Mouse (Mus musculus): ENCODE results near the gene Hoxd12.

Hoxd12 gene

DNA sequence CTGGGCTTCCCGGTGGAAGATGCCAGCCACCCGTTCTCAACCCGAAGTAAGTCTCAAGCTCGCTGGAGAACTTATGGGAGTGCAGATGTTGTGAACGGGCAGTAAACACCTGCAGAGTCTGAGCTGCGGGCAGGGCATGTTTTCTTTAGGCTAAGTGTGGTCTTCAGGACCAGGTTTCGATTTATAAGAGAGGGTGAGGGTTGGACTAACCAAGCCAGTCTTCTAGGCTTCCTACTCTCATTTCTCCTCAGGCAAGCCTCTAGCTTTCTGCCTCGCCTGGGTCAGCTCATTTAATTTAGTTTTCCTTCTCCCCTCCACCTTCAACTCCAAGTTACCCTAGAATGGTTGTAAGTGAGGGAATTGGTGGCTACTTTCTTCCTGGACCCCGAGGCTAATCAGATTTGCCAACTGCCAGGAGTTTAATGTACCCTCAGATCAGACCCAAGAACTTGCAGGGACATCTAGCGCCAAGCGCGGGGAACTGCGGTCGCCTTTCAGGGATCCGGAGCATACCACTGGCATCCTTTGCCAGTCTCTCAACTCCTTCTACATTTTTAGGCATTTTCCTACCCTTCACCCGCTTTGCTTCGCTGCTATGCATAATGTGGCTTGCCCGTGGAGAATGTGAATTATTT, 11.4 kb upstream of the Hoxd12 start:
- no peak for DNase-seq (ENCODE audit: extremely low spot score)

DNA sequence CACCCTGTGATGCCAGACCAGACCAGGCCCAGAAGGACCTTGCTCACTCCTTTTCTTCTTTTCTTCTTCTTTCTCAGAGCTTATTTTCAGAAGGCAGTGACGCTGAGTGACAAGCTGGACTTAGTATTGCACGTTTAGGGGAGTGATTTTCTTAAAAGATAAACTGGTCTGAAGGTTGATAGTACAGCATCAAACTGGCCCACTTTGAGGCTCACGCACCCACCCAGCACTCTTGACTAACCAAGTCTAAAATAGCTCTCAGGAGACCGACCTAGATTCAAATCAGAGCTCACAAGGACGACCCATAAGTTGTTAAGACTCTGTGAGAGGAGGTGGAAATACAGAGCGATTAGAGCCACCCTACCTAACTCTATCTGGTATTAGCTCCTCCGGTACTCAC, 8.4 kb upstream of the Hoxd12 start:
- no peak for DNase-seq (ENCODE audit: extremely low spot score)

DNA sequence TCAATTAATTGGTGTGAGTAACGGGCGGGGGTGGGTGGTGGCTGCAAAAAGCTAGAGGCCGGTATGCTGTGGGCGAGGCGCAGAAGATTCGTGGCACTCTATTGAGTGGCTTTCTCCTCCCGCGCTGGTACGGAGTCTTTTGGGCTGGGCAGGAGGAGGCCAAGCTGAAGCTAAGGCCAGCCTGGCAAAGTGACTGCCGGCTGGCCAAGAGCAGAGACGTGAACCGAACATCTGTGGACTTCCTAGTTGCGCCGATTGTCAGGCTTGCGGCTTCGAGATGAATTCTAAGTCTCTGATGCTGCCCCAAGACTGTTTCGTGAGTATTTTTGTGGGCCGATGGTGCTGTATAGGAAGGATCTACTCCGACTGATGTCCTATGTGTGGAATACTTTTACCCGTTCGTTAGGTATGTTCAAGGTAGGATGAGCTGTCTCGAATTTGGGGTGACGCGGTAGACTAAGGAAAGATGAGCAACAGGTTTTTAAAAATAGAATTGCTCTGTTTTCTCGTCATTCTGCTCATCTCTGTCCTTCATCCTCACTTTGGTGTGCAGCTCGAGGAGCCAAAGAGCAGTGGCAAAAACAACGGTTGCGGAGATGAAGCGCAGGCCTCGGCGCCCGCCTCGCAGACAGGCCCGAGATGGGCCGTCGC, 7.5 kb upstream of the Hoxd12 start:
- DNase-seq (ENCODE audit: extremely low spot score): no peak

DNA sequence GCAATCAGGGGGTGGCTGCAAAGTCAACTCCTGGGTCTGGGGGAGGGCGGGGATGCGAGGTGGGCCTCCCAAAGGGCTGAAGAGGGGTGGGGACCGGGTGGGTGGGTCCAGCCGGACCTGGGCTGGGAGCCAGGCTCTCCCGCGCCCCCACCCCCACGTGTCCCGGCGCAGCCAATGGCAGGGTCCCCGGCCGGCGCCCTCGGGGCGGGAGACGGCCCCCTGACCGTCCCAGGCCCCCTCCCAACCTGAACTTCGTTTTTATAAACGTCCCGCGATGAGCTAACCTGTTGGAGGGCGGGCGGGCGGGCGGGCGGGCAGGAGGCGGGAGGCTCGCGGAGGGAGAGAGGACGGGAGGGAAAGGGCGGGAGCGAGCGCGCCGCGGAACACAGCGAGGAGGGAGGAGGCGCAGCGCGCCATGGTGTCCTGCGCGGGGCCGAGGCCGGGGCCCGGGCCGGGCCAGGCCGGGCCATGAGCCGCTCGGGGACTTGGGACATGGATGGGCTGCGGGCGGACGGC, 6.9 kb upstream of the Hoxd12 start, which contains the start of gene Hoxd13:
Gene Hoxd13 (plus strand): TSS at position 469 of the 516 bp plus-strand sequence.
- no peak for DNase-seq (ENCODE audit: extremely low spot score)

DNA sequence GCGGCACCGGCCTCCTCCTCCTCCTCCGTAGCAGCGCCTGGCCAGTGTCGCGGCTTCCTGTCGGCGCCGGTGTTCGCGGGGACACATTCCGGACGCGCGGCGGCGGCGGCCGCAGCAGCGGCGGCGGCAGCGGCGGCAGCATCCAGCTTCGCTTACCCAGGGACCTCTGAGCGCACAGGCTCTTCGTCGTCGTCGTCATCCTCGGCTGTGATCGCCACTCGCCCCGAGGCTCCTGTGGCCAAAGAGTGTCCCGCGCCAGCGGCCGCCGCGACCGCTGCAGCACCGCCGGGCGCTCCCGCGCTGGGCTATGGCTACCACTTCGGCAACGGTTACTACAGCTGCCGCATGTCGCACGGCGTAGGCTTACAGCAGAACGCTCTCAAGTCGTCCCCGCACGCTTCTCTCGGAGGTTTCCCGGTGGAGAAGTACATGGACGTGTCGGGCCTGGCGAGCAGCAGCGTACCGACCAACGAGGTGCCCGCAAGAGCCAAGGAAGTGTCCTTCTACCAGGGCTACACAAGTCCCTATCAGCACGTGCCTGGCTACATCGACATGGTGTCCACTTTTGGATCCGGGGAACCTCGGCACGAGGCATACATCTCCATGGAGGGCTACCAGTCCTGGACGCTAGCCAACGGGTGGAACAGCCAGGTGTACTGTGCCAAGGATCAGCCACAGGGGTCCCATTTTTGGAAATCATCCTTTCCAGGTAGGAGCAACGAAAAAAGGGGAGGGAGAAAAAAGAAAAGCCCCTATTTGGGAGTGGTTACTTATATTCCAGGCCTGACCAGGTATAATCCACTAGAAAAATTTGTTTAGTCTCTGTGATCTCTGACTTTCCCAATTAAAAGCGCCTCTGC, 6.2 kb upstream of the Hoxd12 start:
- no peak for DNase-seq (ENCODE audit: extremely low spot score)

DNA sequence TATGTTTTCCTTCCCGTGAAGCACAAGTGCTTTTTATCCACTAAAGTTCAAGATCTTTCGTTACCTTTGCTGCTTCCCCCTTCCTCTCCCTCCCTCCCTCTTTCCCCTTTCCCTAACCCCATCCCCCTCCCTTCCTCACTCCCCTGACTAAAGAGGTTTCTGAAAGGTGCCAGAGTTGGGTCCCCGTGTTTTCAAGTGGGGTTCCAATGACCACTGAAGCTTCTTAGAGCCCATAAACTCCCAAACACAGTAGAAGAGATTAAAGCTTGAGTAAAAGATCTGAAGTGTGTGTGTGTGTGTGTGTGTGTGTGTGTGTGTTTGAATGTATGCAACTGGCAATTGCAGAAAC, 5.6 kb upstream of the Hoxd12 start:
- DNase-seq (ENCODE audit: extremely low spot score): no peak

DNA sequence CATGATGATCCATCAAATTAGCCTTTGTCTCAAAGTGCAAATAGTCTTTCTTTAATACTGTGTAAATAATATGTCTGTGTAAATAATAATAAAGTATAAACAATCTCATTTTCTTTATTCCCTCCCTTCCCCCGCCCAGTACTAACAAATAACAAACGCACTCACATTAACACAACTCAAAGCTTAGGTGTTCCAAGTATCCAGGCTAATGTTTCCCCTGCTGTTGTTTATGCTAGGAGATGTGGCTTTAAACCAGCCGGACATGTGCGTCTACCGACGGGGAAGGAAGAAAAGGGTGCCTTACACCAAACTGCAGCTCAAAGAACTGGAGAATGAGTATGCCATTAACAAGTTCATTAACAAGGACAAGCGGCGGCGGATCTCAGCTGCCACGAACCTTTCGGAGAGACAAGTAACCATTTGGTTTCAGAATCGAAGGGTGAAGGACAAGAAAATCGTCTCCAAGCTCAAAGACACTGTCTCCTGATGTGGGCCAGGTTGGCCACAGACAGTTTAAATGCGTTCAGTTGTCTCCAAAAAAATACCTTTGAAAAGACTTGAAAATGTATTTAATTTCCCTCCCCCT, 5.1 kb upstream of the Hoxd12 start:
- no peak for DNase-seq (ENCODE audit: extremely low spot score)

DNA sequence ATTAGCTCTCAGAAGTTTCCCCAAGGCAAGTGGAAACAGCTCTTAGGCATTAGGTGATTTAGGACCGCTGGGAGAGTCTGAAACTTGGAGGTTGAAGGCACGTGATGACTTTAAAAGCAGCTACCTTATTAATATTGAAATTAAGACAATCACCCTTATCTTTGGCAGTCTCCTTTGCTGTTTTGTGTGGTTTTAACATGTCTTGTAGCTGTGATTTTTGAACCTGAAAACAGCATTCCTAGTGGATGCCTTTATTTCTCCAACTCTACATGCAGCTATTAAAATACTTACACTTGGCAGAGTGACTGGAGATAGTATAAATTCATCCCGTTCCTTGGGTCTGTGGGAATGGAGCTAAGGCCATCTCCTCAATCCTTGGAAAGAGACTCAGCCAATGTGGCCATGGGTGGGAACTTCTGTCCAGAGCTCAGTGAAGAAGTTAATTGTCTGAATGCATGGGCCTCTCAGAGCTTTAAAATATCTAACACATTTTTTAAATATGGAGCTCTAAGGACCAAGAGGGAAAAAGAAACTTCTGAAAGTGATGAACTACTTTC, 4.1 kb upstream of the Hoxd12 start:
- no peak for DNase-seq (ENCODE audit: extremely low spot score)

DNA sequence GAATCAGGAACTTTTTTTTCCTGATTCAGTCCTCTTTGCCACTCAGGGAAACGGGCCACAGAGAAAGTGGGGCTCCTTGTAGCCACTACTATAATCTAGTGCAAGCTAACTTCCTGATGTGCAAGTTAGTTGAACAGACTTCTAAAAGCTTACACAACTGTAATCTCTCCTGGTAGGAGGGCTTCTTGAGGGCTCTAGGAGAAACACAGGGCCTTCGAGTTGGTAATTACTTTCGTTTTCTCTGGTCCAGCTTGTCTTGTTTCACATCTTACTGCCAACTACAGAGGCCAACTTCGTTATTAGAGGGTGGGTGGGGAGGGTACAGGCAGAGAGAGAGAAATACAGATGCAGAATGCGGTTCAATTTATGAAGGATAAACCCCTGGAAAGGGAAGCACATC, 3.0 kb upstream of the Hoxd12 start:
- no peak for DNase-seq (ENCODE audit: extremely low spot score)

DNA sequence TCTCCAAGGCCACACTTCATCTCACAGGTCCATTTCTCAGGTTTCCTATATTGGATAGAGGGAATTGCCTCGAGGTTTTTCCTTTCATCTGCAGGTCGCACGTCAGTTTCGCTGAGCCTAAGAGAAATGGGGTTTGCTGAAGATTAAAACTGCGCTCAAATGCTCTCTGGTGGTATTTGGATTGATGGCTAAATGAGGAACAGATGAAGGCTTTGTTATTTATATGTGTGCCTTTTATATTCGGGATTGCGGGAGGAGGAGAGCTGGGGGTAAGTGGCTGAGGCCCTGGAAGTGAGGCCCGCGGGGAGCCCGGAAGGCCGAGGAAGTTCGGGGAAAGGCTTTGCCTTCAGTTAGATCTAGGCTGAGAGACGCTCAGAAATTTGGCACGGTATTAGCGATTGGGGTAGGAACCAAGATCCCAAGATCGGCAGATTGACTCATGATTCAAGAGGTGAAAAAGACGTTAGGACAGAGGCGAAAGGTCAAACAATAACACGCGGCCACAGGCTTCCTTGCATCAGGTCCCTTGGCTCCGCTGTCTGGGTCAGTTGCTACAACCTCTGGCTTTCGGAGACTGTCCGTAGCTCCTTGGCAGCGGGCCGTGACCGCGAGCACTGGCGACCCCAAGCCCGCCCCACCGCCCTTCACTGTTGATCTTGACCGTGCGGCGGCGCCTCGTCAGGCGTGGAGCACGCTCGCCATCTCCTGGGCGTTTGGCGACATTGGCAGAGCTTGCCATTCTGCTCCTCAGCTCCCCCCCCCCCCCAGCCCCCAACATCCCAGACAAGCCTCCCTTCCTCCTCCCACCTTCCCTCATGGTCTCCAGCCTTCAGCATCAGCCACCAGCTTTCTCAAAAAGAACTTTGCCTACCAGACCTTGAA, 2.1 kb upstream of the Hoxd12 start:
- peak; percentile 80 for DNase-seq (ENCODE audit: extremely low spot score)

DNA sequence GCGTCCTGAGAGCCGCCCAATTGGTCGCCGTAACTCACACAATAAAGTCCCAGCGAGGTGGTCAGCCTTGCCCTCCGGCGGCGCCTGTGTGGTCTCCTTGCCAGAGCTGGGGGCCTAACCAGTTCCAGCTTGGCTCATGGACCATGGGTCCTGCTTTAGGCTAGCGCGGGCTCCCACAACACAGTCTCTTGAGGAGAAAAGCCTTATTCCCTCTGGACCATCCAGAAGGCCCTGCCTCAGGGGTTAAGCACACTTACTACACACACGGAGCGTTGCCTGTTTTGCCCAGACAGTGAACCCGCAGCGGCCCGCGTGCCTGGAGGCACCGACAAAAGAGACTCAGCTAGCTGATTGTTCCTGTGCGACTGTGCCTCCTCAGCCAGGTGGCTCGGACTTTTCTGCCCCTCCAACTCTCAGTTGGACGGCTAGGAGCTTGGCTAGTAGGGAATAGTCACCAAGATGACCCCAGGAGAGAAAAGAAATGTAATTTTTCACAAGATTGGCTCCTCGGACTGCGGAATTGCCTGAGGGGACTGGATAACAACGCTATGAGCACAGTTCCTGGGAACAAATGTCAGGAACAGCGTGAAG, 883 bp upstream of the Hoxd12 start:
- no peak for DNase-seq (ENCODE audit: extremely low spot score)

DNA sequence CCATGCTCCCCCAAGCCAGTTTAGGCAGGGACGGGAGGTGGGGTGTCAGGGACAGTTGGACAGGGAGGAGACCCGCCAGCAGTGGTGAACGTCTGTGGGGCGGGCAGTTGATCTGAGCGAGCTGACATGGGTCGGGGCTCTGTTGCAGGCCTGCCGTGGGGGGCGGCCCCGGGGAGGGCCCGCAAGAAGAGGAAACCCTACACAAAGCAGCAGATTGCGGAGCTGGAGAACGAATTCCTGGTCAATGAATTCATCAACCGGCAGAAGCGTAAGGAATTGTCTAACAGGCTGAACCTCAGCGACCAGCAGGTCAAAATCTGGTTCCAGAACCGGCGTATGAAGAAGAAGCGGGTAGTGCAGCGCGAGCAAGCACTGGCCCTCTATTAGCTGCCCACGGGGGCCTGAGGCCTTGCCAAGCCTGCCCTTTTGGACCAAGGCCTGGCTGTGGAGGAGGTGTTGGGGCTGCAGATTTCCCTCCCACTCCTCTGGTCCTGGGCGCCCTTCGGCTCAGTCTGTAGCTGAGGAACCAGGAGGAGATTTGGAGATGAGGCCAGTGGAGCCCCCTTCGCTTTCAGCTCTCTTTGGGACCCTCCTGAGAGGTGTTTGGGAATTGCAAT, 961 bp downstream of the Hoxd12 start:
- no peak for DNase-seq (ENCODE audit: extremely low spot score)

DNA sequence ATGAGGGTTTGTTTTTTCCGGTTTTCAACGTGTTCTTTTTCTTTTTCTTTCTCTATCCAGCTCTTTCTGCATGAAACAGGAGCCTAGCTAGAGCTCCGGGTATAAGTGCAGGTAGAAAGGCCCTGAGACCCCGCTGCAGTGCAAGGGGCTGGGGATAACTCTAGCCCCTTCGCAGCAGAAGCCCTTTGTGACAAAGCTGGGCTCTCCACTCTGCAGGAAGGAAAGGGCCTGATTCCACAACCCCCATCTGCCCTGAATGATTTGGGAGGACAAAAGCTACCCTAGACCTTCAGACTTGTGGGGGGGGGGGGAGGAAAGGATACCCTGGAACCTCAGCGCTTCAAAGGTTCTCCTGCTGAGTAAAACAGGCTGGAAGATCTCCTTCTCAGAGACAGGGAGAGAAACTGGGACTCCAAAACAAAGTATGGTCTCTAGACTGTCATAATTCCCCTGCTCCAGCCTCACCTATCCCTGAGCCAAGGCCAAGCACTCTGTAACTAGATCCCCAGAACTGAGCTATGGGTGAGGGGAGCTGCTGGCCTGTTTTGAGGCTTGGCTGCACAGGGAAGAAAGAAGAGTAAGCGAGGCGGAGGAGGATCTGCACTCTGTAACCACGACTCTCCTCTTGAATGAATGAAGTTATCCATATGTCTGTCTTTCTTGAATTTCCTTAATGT, 1.7 kb downstream of the Hoxd12 start:
- DNase-seq (ENCODE audit: extremely low spot score): no peak

DNA sequence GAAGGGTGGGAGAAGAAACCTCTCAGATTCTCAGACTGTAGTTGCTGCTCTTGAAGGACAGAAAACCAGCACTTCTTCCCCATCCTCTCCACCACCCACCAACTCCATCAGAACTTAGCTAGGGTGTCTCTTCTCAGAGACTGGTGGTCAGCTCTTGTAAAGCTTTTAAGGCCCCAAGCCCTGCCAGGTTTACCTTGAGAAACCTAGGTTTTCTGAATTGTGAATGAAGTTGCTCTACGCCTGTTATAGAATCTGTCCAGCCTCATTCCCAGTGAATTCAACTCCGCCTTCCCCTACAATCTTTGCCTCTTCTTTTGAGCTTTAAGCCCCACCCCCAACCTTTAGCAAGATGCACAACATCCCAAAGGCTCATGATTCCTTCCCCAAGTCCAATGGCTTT, 2.3 kb downstream of the Hoxd12 start:
- no peak for DNase-seq (ENCODE audit: extremely low spot score)

DNA sequence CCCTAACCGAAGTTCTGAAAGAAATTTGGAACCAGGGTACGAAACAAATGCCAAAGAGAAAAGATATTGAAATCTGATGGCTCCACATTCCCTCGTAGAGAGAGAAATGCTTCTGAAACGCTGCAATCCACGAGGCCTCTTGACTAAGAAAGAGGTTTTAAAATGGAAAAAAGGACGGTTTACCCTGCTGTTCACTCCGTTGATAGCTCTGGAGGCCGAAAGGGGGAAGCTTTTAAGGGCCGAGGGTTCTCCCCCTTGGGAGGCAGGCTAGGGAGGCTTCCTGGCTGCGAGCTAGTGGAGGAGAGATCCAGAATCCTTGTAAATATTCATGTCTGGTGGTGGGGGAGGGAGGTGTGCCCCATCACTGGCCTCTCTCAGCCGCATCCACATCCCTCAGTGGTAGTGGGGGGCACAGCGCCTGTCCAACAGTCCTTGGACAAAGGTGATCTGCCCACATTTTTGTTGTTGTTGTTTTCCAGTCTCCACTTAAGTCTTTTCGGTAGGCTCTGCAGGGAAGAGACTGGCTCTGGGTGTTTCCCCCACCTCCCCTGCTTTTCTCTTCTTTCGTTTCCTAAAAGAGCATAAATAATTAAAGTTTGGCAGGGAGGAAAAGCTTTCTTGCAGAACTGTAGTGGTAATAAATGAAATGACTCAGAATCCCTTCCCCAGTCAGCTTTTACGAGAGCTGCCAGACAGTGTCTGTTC, 4.2 kb downstream of the Hoxd12 start, which contains the start of gene Hoxd11:
Gene Hoxd11 (plus strand): TSS at position 667 of the 705 bp plus-strand sequence.
- no peak for DNase-seq (ENCODE audit: extremely low spot score)

DNA sequence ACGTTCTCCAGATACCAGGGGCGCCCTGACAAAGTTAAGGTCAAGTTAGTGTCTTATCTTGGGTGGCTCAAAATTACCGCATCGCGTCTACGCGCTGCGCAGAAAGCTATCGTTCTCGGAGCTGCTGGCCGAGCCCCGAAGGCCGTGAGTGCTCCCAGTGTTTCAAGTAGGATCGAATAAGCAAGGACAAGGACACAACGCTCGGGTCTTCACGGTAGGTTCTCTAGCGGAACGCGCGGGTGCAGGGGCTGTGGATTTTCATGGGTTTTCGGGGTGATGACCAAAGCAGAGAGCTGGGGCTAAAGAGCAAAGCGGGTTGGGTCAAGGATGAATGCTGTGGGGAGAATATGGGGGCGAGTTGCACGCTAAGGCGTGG, 4.8 kb downstream of the Hoxd12 start:
- no peak for DNase-seq (ENCODE audit: extremely low spot score)

DNA sequence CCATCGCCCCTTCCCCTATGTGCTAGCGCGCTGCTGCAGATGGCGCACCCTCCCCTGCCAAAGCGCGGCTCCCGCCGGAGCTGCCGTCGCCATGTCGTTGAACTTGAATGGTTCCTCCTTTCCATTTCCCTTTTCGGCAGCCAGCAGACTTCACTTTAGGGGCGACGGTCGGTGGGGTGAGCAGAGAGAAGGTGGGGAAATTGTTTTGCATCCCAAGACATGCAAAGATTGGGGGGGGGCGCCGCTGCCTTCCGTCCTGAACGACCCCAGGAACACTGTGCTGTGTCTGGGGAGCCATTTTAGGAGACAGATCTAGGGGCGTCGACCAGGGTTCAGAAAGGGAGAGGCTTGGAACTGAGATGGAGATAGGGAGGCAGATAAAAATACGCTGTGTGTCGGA, 5.2 kb downstream of the Hoxd12 start:
- no peak for DNase-seq (ENCODE audit: extremely low spot score)

DNA sequence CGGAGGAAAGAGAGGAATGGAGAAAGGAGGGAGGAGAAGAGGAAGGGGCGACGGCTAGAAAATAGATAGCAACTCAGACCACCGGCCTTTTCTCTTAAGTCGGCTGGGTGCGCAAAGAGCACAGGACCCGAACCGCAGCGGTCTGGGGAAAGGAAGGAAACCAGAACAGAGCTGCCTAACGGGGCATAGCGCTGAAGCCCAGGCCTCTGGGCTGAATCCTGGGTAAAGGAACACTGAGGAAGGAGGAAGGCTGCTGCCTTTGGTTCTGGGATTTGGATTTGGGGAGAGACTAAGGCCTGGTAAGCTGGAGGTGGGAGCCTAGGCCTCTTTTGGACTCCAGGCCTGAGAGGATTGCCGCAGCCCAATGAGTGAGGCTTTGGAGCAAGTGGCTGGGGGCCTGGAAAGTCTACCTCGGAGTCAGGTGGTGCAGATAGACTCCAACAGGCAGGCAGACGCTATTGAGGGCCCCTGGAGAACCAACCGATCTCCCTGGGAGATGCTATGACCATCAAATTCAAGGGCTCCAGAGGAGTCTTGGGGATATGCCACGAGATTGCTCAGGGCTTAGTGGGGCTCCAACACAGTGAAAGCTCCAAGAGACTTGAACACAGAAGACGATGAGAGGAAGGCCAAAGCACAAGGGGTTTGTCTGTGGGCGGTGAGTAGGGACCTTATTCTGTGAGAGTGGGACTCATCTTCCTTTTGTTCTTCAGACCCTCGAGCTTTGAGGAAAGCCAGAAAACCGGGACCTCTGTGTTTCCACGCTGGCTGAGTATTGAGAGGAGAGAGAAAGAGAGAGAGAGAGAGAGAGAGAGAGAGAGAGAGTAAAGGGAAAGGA, 6.0 kb downstream of the Hoxd12 start:
- DNase-seq (ENCODE audit: extremely low spot score): no peak

Data from embryo, embryonic 9.5 days (tissue).